Mouse (Mus musculus) embryonic facial prominence, embryonic 15.5 days (tissue): ENCODE results near the gene Rab3il1. TPM values are rescaled to one million over a fixed set of nuclear protein-coding genes. Genes with fewer than 3 reads are reported as not detected.

Experiments used
- ATAC-seq: fragments of 200-750 bp; cut with Nextera tagmentation; 2 replicates; pipeline ENCODE4 v1.8.0; 2017; ENCODE audit warnings: low read depth, moderate TSS enrichment; ENCODE audit not compliant: insufficient number of reproducible peaks, low FRiP score, low TSS enrichment
- H3K27ac ChIP-seq: fragments of 300-500 bp; sonication (generic); replicated peaks from 2 replicates; pipeline ENCODE4 v1.5.1; 2015; ENCODE audit warnings: mild to moderate bottlenecking, inconsistent platforms
- H3K27me3 ChIP-seq: fragments of 300-500 bp; sonication (generic); 2 replicates; pipeline ENCODE4 v1.6.1; 2015; ENCODE audit warnings: inconsistent platforms
- H3K36me3 ChIP-seq: fragments of 300-500 bp; sonication (generic); 2 replicates; pipeline ENCODE4 v1.6.1; 2015; ENCODE audit warnings: mild to moderate bottlenecking, inconsistent platforms
- H3K4me1 ChIP-seq: fragments of 300-500 bp; sonication (generic); 2 replicates; pipeline ENCODE4 v1.6.1; 2015; ENCODE audit warnings: inconsistent platforms
- H3K4me2 ChIP-seq: fragments of 300-500 bp; sonication (generic); replicated peaks from 2 replicates; pipeline ENCODE4 v1.6.1; 2015; ENCODE audit warnings: mild to moderate bottlenecking, inconsistent platforms
- H3K4me3 ChIP-seq: fragments of 300-500 bp; sonication (generic); replicated peaks from 2 replicates; pipeline ENCODE4 v1.5.1; 2015; ENCODE audit warnings: mild to moderate bottlenecking, inconsistent platforms
- H3K9ac ChIP-seq: fragments of 300-500 bp; sonication (generic); 2 replicates; pipeline ENCODE4 v1.6.1; 2015; ENCODE audit warnings: inconsistent platforms
- H3K9me3 ChIP-seq: fragments of 300-500 bp; sonication (generic); replicated peaks from 2 replicates; pipeline ENCODE4 v1.6.1; 2016; ENCODE audit warnings: inconsistent platforms
- WGBS: fragments of 180-500 bp; shearing (Covaris S2); methylation state at CpG from one replicate; pipeline ENCODE4 v1.1.7; 2015; 5-methylcytosine and 5-hydroxymethylcytosine counted together
- polyA plus RNA-seq: library from polyadenylated mRNA; unstranded; fragments of >200 nt; fragmentation: Nextera tagmentation; extraction: Ambion mirVana; gene quantifications from 2 replicates; pipeline ENCODE4 v1.2.1, GENCODE M21; 2015

The Rab3il1 gene
- polyA plus RNA-seq, 1 experiment from 2014 or later, result 46.1 TPM

DNA sequence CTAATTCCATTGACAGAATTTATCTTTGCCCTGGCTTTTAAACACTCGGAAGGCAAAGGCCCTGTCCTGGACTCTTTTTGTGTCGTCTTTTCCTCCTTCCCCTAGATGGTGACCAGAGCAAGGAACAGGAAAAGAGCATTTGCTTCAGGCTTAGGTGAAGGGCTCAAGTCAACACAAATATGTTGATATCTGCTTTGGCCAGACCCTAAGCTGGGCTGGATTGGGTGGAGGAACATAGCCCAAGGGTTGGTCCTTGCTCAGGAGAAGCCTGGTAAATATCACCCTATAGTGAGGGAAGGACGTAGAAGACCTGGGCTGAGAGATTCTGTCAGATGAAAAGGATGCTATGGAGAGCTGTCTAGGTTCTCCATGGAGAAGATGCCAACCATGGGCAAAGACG lies 14.7 kb downstream of the Rab3il1 start:
- Histone ChIP-seq H3K27ac (no peak overlapping the region), H3K4me2 (no peak overlapping the region), H3K9ac (no peak overlapping the region), H3K36me3 (no peaks in the 10 kb centered on the region), H3K4me1 (peaks cover 63% of the 10 kb centered on the region), H3K27me3 (no peaks in the 10 kb centered on the region), H3K9me3 (no peaks in the 10 kb centered on the region), H3K4me3 (no peak overlapping the region)
- no peak for ATAC-seq
- 89% methylated on average over 4 of the region's 4 CpGs for WGBS

DNA sequence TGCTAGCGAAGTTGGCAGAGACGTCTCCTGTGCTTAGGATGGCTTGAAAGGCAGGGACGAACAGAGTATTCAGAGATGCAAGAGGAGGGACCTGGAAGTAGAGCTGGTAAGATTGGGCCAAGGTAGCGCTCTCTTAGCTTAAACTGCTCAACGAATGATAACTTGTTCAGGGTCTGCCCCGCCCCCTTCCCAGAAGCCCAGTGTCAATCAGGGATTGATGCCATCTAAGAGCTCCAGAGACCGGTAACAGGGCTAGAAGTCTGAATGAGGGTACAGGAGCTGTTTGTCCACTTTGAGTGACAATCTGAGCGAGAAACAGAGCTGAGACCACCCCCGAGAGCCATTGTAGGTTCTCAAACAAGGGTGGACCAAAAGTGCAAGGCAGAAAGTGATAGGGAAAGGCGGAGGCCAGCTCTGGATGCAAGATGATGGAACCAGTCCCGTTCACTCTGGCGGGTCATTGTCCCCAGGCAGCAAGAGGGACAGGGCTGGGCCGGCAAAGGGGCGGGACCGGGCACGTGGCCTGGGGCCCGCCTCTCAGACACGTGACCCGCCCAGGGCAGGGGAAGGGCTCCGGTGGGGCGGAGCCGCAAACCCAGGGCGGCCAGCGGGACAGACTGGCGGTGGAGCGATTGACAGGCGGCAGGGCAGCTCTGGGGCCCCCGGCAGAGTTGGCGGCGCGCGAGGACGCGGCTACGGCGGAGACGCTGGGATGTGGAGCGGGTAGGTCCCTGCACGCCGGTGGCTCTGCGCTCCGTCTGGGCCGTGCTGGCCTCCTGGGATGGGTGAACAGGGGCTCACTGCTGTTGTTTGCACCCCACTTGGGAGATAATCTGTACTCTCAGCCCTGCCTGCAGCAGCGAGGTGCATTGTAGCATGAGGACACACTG lies 16.4 kb downstream of the Rab3il1 start:
- peak; percentile 89 for ATAC-seq
- no peaks in the 10 kb centered on the region for H3K27me3 ChIP-seq
- H3K9ac ChIP-seq, result peak overlapping the region; percentile 62
- no peaks in the 10 kb centered on the region for H3K36me3 ChIP-seq
- H3K4me3 ChIP-seq, result peak overlapping the region; percentile 66
- peak overlapping the region; percentile 92 for H3K4me2 ChIP-seq
- H3K27ac ChIP-seq, result peak overlapping the region; percentile 75
- WGBS, result 6% methylated on average over 44 of the region's 44 CpGs
- H3K9me3 ChIP-seq, result no peaks in the 10 kb centered on the region
- H3K4me1 ChIP-seq, result peaks cover 71% of the 10 kb centered on the region

DNA sequence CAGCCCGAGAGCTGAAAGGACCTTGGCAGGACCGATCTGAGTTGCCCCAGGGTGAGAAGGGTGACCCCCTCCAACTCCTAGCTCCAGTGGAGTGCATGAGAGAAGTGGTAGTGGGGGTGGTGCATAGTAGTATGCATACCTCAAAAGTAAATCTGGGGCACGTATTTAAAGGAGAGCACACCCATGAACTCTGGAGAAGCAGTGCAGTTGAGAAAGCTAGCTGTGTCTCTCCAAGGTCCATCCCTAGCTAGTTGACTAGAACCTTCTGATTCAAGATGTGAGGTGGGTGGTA lies 17.0 kb downstream of the Rab3il1 start:
- peak overlapping the region; percentile 62 for H3K9ac ChIP-seq
- H3K27ac ChIP-seq, result peak overlapping the region; percentile 75; the same call in 1 of the 2 replicates
- 1% methylated on average over 3 of the region's 3 CpGs for WGBS
- H3K27me3 ChIP-seq, result no peaks in the 10 kb centered on the region
- no peaks in the 10 kb centered on the region for H3K36me3 ChIP-seq
- H3K4me3 ChIP-seq, result peak overlapping the region; percentile 66
- ATAC-seq, result 0 out of 2 replicates have a peak, but pooled peaks have one; percentile 8
- H3K9me3 ChIP-seq, result no peaks in the 10 kb centered on the region
- H3K4me1 ChIP-seq, result peaks cover 70% of the 10 kb centered on the region
- H3K4me2 ChIP-seq, result peak overlapping the region; percentile 92

DNA sequence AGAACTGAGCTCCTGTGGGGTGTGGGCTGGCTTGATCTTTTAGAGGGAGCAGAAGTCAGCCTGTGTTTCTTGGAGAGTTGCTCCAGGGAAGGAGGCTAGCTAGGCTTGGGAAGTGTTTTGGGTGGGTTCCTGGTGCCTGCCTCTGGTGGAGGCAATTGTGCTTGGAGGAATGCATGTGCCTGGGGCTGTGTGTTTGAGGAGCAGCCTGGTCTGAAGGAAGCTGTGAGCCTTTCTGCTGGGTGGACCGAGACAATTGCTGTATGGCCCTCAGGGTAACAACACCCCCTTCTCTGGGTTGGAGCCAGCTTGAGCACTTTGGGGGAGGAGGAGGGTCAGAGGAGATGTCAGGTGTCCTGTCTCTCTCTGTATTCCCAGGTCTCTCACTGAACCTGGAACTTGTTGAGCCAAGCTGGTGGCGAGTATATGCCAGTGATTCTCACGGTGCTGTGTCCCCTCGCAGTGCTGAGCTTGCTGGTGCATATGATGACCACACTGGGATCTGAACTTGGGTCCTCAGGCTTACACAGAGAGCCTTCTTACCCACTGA lies 17.8 kb downstream of the Rab3il1 start:
- 53% methylated on average over 4 of the region's 4 CpGs for WGBS
- peak overlapping the region; percentile 66 for H3K4me3 ChIP-seq
- H3K4me1 ChIP-seq, result peaks cover 62% of the 10 kb centered on the region
- no peaks in the 10 kb centered on the region for H3K27me3 ChIP-seq
- 0 out of 2 replicates have a peak overlapping the region, but pooled peaks have one; percentile 22 for H3K27ac ChIP-seq
- no peak for ATAC-seq
- peak overlapping the region; percentile 62 for H3K9ac ChIP-seq
- H3K36me3 ChIP-seq, result no peaks in the 10 kb centered on the region
- H3K4me2 ChIP-seq, result peak overlapping the region; percentile 92
- no peaks in the 10 kb centered on the region for H3K9me3 ChIP-seq

DNA sequence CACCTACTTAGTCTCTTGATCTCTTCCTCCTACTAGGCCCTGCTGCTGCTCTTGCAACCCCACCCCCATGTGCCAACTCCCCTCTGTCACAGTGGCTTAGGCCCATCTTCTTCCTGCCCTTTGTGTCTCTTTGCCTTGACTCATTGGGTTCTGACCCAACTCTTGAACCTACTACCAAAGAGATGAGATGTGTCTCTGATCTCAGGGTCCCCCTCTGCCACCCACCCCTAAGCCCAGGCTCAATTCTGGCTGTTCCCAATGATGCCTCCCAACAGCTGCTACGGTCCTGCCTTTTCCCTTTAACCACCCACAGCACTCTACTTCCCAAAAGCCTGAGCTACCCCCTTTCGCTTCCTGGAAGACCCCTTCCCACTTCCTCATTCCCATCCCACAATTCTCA lies 20.5 kb downstream of the Rab3il1 start:
- H3K27me3 ChIP-seq, result no peaks in the 10 kb centered on the region
- peaks cover 65% of the 10 kb centered on the region for H3K4me1 ChIP-seq
- ATAC-seq, result no peak
- H3K27ac ChIP-seq, result peak overlapping the region; percentile 49
- WGBS, result 83% methylated on average over 2 of the region's 2 CpGs
- H3K36me3 ChIP-seq, result peaks cover under 1% of the 10 kb centered on the region; the same call in 1 of the 2 replicates
- H3K9me3 ChIP-seq, result no peaks in the 10 kb centered on the region
- H3K4me3 ChIP-seq, result no peak overlapping the region
- H3K9ac ChIP-seq, result no peak overlapping the region
- no peak overlapping the region for H3K4me2 ChIP-seq

DNA sequence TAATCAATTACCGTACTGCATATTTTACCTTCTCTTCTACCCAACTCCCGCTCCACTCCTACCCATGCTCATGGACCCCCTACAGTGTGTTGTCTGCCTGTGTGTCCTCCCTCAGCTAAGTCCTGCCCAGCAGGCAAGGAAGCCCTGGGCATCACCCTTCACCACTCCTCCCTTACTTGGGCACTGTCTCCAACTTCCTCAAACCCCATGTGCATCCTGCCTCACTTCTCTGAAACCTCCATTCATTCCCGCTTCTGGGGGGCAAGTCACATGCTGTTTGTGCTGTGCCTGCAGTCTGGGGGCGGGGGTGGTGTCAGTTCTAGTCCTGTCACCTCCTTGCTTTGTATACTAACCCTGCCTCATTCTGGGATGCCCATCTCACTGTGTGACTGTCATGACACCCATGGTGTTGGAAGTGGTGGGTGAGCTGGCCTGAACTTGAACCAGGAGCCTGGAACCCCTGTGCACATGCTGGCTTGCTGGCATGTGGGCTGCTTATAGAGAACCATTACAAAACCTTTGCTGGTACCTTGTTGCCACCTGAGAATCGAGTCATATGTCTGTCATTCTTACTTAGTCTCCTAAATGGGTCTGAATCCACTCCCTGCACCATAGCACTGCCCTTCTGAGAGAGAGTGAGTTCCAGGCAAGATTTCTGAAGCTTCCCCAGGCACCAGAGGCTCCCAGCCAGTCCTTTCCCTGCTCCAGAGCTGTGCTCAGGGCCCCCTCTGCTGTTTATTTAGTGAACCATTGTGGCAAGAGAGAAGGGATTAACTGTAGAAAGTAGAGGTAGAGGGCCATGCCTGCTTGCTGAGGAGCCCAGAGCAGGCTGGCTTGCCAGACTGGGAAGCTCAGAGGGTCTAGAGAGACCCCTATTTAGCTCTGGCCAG lies 21.2 kb downstream of the Rab3il1 start:
- Histone ChIP-seq H3K4me1 (peaks cover 61% of the 10 kb centered on the region), H3K27me3 (no peaks in the 10 kb centered on the region), H3K27ac (peak overlapping the region; percentile 49), H3K9ac (no peak overlapping the region), H3K4me3 (no peak overlapping the region), H3K9me3 (no peaks in the 10 kb centered on the region), H3K4me2 (no peak overlapping the region), H3K36me3 (peaks cover 7% of the 10 kb centered on the region)
- WGBS, result 57% methylated on average over 5 of the region's 5 CpGs
- no peak for ATAC-seq

DNA sequence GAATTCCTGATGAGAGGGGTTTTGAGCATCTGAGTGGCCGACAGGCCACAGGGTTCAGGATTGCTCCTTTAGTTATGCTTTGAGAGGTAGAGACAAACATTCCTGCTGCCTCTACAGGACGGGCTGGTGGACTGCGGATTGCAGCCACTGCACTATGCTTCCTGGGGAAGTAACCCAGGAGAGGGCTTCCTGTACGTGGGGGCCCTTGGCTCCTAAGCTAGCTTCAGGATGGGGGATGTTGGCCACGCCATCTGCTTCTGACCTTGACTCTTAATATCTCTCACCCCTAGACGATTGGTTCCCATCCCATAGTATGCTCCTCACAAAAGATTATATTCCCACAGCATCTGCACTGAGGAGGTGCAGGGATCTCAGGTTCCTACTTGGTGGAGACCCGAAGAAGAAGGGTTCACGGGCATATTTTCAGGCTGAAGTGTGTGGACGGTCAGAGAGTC lies 21.9 kb downstream of the Rab3il1 start:
- Histone ChIP-seq H3K4me2 (no peak overlapping the region), H3K9me3 (no peaks in the 10 kb centered on the region), H3K9ac (no peak overlapping the region), H3K36me3 (peaks cover 10% of the 10 kb centered on the region), H3K4me3 (no peak overlapping the region), H3K4me1 (peaks cover 55% of the 10 kb centered on the region), H3K27ac (peak overlapping the region; percentile 49), H3K27me3 (no peaks in the 10 kb centered on the region)
- ATAC-seq, result no peak
- WGBS, result 67% methylated on average over 9 of the region's 9 CpGs

DNA sequence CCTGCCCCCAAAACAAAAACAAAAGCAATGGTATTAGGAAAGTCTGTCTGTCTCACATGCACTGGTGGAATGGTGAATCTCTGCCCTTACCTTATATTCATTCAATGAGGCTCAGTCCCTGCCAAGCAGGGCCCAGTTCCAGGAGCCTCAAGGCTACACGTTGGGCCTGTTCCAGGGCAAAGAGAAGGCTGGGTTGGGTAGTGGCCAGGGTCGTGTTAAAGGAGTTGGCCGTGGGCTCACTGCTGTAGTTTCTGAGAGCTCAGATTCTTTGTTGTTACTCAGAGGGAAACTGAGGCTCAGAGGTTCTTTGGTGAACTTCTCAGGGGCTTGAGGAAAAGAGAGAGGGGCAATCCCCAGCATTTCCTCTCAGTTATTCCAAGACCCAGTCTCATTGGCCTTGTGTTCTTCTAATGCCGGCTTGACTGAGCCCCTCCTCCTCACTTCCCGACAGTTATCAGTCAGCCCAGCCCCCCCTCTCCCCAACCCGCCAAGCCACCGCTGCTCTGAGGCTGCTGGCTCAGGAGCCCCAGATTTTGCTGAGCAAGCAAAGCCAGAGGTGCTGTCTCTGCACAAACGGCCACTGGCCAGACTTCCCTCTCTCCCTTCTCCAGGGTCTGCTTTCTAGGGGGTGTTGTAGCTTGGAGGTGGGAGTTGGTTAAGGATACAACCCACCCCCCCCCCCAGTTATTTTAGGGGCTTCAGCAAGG lies 23.9 kb downstream of the Rab3il1 start:
- Histone ChIP-seq H3K4me1 (peaks cover 37% of the 10 kb centered on the region), H3K9me3 (no peaks in the 10 kb centered on the region), H3K27me3 (no peaks in the 10 kb centered on the region), H3K4me2 (no peak overlapping the region), H3K9ac (no peak overlapping the region), H3K4me3 (no peak overlapping the region), H3K27ac (peak overlapping the region; percentile 73), H3K36me3 (peaks cover 20% of the 10 kb centered on the region)
- ATAC-seq, result peak; percentile 40; the same call in 1 of the 2 replicates
- WGBS, result 14% methylated on average over 8 of the region's 8 CpGs

DNA sequence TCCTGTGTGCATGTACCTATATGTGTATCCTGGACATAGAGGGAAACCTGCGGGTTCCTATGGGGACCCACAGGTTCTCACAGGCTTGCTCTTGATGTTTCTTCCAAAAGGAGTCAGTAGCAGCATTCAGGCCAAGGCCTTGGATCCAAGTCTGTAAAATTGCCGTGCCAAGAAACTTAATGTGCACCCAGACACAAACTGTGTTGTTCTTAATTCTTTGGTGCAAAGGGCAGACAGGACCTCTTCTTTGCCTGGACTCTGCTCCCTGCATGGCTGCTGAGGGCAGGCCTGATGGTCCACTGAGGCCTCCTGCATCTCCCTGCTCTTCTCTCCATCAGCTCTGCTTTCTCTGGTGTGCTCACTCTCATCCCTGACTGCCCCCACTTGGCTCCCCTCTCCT lies 28.3 kb downstream of the Rab3il1 start:
- WGBS, result 85% methylated on average over 2 of the region's 2 CpGs
- Histone ChIP-seq H3K27me3 (no peaks in the 10 kb centered on the region), H3K4me3 (no peak overlapping the region), H3K36me3 (peaks cover 22% of the 10 kb centered on the region), H3K9me3 (no peaks in the 10 kb centered on the region), H3K9ac (no peak overlapping the region), H3K4me2 (no peak overlapping the region), H3K27ac (no peak overlapping the region), H3K4me1 (peaks cover 16% of the 10 kb centered on the region)
- no peak for ATAC-seq

DNA sequence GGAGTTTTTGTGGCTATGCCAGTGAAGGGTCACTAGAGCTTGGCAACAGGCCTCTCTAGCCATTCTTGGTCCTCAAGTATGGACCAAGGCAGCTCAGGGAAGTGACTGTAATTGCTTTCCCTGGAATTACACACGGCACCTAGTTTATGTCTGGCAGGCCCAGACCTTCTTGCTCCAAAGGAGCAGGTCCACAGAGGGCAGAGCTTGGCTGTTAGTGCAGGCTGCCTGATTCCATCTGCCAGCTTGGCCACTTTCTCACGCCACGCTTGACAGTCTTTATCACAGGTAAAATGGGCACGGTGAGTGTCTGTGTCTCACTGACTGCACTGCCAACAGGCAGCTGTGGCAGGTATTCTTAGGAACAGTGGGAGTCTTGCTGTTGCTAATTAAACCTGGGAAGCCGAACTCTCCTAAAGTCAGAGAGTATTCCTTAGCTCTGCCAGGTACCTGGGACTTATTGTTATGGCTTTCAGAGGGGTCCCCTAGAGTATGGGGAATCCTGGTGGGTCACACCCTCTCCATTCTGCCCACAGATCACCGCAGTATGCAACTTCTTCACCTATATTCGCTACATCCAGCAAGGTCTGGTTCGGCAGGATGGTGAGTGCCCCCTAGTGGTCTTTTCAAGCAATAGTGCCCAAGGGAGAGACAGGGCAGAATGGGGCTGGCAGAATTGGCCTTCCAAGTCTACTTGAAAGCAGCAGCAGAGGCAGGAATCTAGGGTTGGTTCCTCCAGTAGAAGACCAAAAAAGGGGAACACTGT lies 31.9 kb downstream of the Rab3il1 start:
- Histone ChIP-seq H3K9me3 (no peaks in the 10 kb centered on the region), H3K27me3 (no peaks in the 10 kb centered on the region), H3K4me2 (no peak overlapping the region), H3K9ac (no peak overlapping the region), H3K4me1 (peaks cover 10% of the 10 kb centered on the region), H3K27ac (no peak overlapping the region), H3K4me3 (no peak overlapping the region), H3K36me3 (peaks cover 17% of the 10 kb centered on the region; the same call in 1 of the 2 replicates)
- no peak for ATAC-seq
- WGBS, result 37% methylated on average over 8 of the region's 8 CpGs
